Mouse (Mus musculus): Measurements from ENCODE around the gene Ankrd11. TPM values are rescaled to one million over a fixed set of nuclear protein-coding genes. Genes with fewer than 3 reads are reported as not detected.
"Not testable (repeated sequence)": the region's sequence is repeated elsewhere in the genome, so short reads cannot be mapped to it uniquely, and the experiment has no call there.

The Ankrd11 gene
- polyA plus RNA-seq, 1 experiment from 2014 or later, result 71.8 TPM

DNA sequence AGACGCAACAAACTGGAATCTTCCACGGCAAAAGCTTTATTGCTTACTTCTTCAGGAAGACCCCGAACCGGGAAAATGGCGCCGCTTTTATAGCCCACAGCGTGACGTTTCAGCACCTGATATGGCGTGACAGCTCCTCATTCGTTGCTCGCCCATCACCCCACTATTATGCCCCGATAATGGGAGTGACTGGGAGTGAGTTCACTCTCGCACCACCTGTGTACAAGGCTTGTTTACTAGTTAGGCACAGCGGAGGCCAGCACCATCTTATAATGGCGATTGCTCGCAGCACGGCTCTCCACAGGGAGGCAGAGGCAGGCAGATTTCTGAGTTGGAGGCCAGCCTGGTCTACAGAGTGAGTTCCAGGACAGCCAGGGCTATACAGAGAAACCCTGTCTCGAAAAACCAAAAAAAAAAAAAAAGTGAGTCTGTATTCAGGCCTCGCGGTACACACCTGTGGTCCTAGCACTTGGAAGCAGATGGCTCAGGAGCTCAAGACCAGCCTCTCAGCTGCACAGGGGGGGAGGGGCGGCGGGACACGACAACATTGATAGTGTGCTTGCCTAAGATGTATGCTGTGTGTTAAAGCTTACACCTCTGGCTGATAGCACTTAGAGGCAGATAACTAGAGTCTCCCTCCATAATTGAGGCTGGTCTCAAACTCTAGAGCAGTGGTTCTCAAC lies 2.8 kb upstream of the Ankrd11 start:
- not testable (repeated sequence) for H3K4me2 ChIP-seq (ENCODE audit: low read depth, low read length); H3K27ac ChIP-seq (replicated peaks; ENCODE audit: low read depth, low read length); H3K4me3 ChIP-seq (ENCODE audit: low read depth, low read length); H3K9ac ChIP-seq (replicated peaks; ENCODE audit: low read length); H3K4me1 ChIP-seq (ENCODE audit: control insufficient read depth, insufficient read depth, low read length); DNase-seq (ENCODE audit: low spot score); H3K9me3 ChIP-seq (replicated peaks; ENCODE audit: control insufficient read depth, low read length); H3K36me3 ChIP-seq (replicated peaks; ENCODE audit: control insufficient read depth, insufficient read depth, low read depth, low read length); H3K27me3 ChIP-seq (ENCODE audit: control insufficient read depth, insufficient read depth, low read length); ATAC-seq (replicated peaks; ENCODE audit: insufficient number of reproducible peaks, low FRiP score, low TSS enrichment, low read depth)
- 93% methylated on average over 23 of the region's 23 CpGs for WGBS

DNA sequence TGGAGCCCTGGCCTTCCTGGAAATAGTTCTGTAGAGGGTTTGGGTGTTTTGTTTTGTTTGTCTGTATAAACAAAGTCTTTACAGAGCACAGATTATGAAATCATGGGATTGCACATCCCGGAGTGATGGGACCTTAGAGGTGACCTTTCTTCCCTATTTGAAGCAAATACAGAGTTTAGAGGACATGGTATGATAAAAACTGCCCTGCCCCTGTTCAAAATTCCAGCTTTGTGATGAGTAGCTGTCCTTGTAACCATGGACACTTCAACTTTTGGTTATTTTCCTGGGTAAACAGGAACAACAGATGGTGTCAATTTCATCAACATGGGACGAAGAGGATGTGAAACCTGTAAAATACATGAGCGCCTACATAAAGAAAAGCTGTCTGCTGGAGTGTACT lies 1.9 kb upstream of the Ankrd11 start:
- Histone ChIP-seq H3K27ac (replicated peaks; ENCODE audit: low read depth, low read length) (no peak overlapping the region), H3K4me1 (ENCODE audit: control insufficient read depth, insufficient read depth, low read length) (peaks cover 3% of the 10 kb centered on the region; the same call in 1 of the 2 replicates), H3K36me3 (replicated peaks; ENCODE audit: control insufficient read depth, insufficient read depth, low read depth, low read length) (no peaks in the 10 kb centered on the region), H3K4me2 (ENCODE audit: low read depth, low read length) (no peak overlapping the region), H3K9me3 (replicated peaks; ENCODE audit: control insufficient read depth, low read length) (no peaks in the 10 kb centered on the region), H3K4me3 (ENCODE audit: low read depth, low read length) (no peak overlapping the region), H3K27me3 (ENCODE audit: control insufficient read depth, insufficient read depth, low read length) (no peaks in the 10 kb centered on the region), H3K9ac (replicated peaks; ENCODE audit: low read length) (no peak overlapping the region)
- DNase-seq (ENCODE audit: low spot score), result no peak
- WGBS, result 85% methylated on average over 3 of the region's 3 CpGs
- no peak for ATAC-seq (replicated peaks; ENCODE audit: insufficient number of reproducible peaks, low FRiP score, low TSS enrichment, low read depth)

DNA sequence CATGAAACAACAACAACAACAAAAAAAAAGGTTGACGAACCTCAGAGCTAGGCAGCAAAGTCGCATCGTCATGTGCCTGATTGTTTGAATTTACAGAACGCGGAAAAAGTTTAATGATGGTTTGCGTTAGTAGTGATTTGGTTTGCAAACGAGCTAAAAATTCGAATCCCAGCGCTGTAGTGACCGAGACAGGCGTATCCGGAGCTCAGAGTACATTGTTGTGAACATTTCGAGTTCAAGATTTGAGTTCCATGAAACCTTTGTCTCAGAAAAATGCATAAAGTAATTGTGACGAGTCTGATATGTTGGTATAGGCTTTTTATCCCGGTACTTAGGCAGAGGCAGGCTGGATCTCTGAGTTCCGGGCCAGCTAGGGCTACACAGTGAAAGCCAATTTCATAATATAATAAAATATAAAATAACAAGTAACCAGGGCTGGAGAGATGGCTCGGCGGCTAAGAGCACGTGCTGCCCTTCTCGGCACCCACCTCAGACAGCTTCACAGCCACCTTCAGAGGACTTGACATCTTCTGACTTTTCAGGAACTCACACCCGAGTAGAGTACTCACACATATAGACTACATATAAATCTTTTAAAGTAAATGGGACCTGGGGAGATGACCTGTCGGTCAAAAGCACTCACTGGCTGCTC lies 1.0 kb upstream of the Ankrd11 start:
- H3K27me3 ChIP-seq (ENCODE audit: control insufficient read depth, insufficient read depth, low read length), result no peaks in the 10 kb centered on the region
- WGBS, result 26% methylated on average over 22 of the region's 22 CpGs
- H3K27ac ChIP-seq (replicated peaks; ENCODE audit: low read depth, low read length), result peak overlapping the region; percentile 89
- peak overlapping the region; percentile 100 for H3K4me3 ChIP-seq (ENCODE audit: low read depth, low read length)
- peaks cover 3% of the 10 kb centered on the region; the same call in 1 of the 2 replicates for H3K4me1 ChIP-seq (ENCODE audit: control insufficient read depth, insufficient read depth, low read length)
- no peaks in the 10 kb centered on the region for H3K36me3 ChIP-seq (replicated peaks; ENCODE audit: control insufficient read depth, insufficient read depth, low read depth, low read length)
- DNase-seq (ENCODE audit: low spot score) (no peak), ATAC-seq (replicated peaks; ENCODE audit: insufficient number of reproducible peaks, low FRiP score, low TSS enrichment, low read depth) (no peak)
- H3K9me3 ChIP-seq (replicated peaks; ENCODE audit: control insufficient read depth, low read length), result no peaks in the 10 kb centered on the region
- peak overlapping the region; percentile 49 for H3K4me2 ChIP-seq (ENCODE audit: low read depth, low read length)
- peak overlapping the region; percentile 84 for H3K9ac ChIP-seq (replicated peaks; ENCODE audit: low read length)

DNA sequence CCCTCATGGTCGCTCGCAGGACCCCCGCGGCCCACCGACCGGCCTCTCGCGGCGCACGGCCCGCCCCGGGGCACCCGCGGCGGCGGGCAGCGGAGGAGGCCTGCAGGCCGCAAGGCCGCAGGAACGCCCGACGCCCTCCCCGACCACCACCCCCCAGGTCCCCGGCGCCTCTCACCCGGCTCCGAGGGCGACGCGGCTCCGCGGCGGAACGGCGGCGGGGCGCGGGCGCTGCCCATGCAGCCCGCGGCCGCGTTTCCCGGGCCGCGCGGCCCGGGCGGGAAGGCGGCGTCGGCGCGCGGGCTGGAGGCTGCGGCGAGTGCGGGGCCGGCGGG lies 337 bp downstream of the Ankrd11 start:
- H3K4me3 ChIP-seq (ENCODE audit: low read depth, low read length), result peak overlapping the region; percentile 100
- peak overlapping the region; percentile 95 for H3K27ac ChIP-seq (replicated peaks; ENCODE audit: low read depth, low read length)
- ATAC-seq (replicated peaks; ENCODE audit: insufficient number of reproducible peaks, low FRiP score, low TSS enrichment, low read depth), result no peak
- H3K36me3 ChIP-seq (replicated peaks; ENCODE audit: control insufficient read depth, insufficient read depth, low read depth, low read length), result no peaks in the 10 kb centered on the region
- H3K9me3 ChIP-seq (replicated peaks; ENCODE audit: control insufficient read depth, low read length), result no peaks in the 10 kb centered on the region
- peak overlapping the region; percentile 37 for H3K4me2 ChIP-seq (ENCODE audit: low read depth, low read length)
- no peaks in the 10 kb centered on the region for H3K27me3 ChIP-seq (ENCODE audit: control insufficient read depth, insufficient read depth, low read length)
- WGBS, result 0% methylated on average over 21 of the region's 60 CpGs
- no peak for DNase-seq (ENCODE audit: low spot score)
- H3K4me1 ChIP-seq (ENCODE audit: control insufficient read depth, insufficient read depth, low read length), result peaks cover 3% of the 10 kb centered on the region; the same call in 1 of the 2 replicates
- H3K9ac ChIP-seq (replicated peaks; ENCODE audit: low read length), result peak overlapping the region; percentile 99

DNA sequence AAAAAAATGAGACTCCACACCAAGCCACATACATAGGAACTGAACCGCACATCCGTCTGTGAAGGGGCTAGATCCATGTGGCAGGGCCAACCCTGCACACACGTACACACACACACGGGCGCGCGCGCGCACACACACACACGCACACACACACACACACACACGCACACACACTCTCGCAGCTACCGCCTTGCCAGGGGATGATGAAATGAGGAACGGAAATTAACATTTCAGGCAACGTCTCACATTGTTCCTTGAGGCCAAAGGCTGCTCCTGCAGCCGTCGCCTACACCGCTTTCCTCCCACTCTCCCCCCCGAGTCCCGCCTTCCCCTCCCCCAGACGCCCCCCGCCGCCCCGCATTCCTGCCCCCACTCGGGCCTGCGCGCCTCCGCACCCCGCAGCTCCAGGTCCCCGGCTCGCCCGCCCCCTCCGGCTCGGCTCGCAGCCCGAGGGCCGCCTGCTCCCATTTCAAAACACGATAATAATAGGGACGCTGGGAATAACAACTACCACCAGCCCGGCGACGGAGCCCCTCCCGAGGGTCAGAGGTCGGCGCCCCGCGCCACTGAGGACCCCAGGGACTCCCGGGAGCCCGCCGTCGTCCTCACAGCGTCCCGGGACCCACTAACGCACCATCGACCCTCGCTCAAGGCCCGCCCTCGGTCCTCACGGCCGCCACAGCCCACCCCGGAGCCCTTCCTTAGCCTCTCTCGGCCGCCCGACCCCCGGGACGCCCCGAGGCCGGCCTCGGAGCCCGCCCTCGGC lies 886 bp downstream of the Ankrd11 start:
- peak overlapping the region; percentile 99 for H3K9ac ChIP-seq (replicated peaks; ENCODE audit: low read length)
- peak overlapping the region; percentile 95 for H3K27ac ChIP-seq (replicated peaks; ENCODE audit: low read depth, low read length)
- no peaks in the 10 kb centered on the region for H3K9me3 ChIP-seq (replicated peaks; ENCODE audit: control insufficient read depth, low read length)
- H3K4me3 ChIP-seq (ENCODE audit: low read depth, low read length), result peak overlapping the region; percentile 100
- peak; percentile 62 for DNase-seq (ENCODE audit: low spot score)
- no peak for ATAC-seq (replicated peaks; ENCODE audit: insufficient number of reproducible peaks, low FRiP score, low TSS enrichment, low read depth)
- H3K4me2 ChIP-seq (ENCODE audit: low read depth, low read length), result peak overlapping the region; percentile 37
- peaks cover 3% of the 10 kb centered on the region; the same call in 1 of the 2 replicates for H3K4me1 ChIP-seq (ENCODE audit: control insufficient read depth, insufficient read depth, low read length)
- no peaks in the 10 kb centered on the region for H3K27me3 ChIP-seq (ENCODE audit: control insufficient read depth, insufficient read depth, low read length)
- under 1% methylated on average over 51 of the region's 71 CpGs for WGBS
- no peaks in the 10 kb centered on the region for H3K36me3 ChIP-seq (replicated peaks; ENCODE audit: control insufficient read depth, insufficient read depth, low read depth, low read length)

DNA sequence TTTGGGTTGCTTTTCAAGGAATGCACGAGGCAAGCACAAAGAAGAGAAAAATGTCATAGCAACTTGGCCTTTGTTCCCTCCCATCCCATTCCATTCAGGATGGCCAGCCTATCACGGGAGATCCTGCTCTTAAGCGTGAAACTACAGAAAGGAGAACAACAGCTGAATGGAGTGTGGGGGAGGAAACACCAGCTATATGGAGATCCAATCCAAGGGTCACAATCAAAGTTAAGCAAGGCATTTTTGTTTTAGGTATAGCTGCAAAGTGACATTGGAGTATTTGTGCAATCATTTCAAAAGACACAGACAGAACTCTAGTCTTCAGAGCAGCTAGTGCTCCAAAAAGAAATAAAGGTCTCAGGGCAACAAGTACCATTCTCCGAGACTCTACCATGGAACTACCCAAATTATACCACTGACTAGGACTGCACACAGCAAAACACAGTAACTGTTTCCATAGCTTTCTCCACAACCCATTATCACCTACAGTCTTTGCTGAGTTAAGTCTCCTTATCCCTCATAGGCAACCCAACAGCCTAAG lies 1.9 kb downstream of the Ankrd11 start:
- WGBS, result 16% methylated on average over 4 of the region's 4 CpGs
- Histone ChIP-seq H3K9ac (replicated peaks; ENCODE audit: low read length) (peak overlapping the region; percentile 99; the same call in 1 of the 2 replicates), H3K27ac (replicated peaks; ENCODE audit: low read depth, low read length) (no peak overlapping the region), H3K4me1 (ENCODE audit: control insufficient read depth, insufficient read depth, low read length) (peaks cover 3% of the 10 kb centered on the region; the same call in 1 of the 2 replicates), H3K27me3 (ENCODE audit: control insufficient read depth, insufficient read depth, low read length) (no peaks in the 10 kb centered on the region), H3K9me3 (replicated peaks; ENCODE audit: control insufficient read depth, low read length) (no peaks in the 10 kb centered on the region), H3K4me3 (ENCODE audit: low read depth, low read length) (peak overlapping the region; percentile 100), H3K36me3 (replicated peaks; ENCODE audit: control insufficient read depth, insufficient read depth, low read depth, low read length) (no peaks in the 10 kb centered on the region), H3K4me2 (ENCODE audit: low read depth, low read length) (peak overlapping the region; percentile 37)
- ATAC-seq (replicated peaks; ENCODE audit: insufficient number of reproducible peaks, low FRiP score, low TSS enrichment, low read depth), result no peak
- DNase-seq (ENCODE audit: low spot score), result peak; percentile 43

DNA sequence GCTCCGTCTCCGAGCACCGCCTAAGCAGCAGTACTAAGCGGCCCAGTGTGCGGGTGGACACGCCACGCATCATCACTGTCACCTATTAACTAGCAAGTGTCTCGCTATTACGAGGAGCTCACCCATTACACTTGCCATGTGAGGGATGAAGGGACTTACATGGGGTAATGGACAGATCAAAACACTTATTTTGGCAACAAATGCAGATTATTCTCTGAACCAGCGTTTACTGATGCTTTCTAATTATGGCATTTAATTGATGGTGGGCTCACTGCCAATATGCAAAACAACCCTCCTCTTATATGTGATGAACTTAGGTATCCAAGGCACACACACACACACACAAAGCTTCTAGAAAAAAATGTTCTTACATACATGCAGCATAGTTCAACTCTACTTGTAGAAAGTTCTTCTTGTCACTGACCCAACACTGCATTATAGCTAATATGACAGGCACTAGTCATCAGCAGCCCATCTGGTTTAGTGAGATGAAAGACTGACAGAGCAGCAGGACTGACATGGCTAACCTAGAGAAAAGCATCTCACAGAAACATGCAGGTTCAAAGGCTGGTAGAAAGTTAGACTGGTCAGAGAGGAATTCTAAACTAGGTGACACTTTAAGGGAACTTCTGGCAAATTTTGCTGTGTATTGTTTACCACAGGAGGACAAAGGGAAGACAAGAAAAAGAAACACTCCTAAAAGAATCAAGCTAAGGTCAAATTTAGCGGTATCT lies 2.5 kb downstream of the Ankrd11 start:
- ATAC-seq (replicated peaks; ENCODE audit: insufficient number of reproducible peaks, low FRiP score, low TSS enrichment, low read depth) (no peak), DNase-seq (ENCODE audit: low spot score) (no peak)
- Histone ChIP-seq H3K36me3 (replicated peaks; ENCODE audit: control insufficient read depth, insufficient read depth, low read depth, low read length) (no peaks in the 10 kb centered on the region), H3K4me3 (ENCODE audit: low read depth, low read length) (no peak overlapping the region), H3K27me3 (ENCODE audit: control insufficient read depth, insufficient read depth, low read length) (no peaks in the 10 kb centered on the region), H3K9ac (replicated peaks; ENCODE audit: low read length) (no peak overlapping the region), H3K27ac (replicated peaks; ENCODE audit: low read depth, low read length) (no peak overlapping the region), H3K4me2 (ENCODE audit: low read depth, low read length) (peak overlapping the region; percentile 37; the same call in 1 of the 2 replicates), H3K4me1 (ENCODE audit: control insufficient read depth, insufficient read depth, low read length) (peaks cover 3% of the 10 kb centered on the region; the same call in 1 of the 2 replicates), H3K9me3 (replicated peaks; ENCODE audit: control insufficient read depth, low read length) (no peaks in the 10 kb centered on the region)
- WGBS, result 80% methylated on average over 11 of the region's 11 CpGs
